Mouse (Mus musculus): Measurements from ENCODE around the gene Cpa5. TPM values are rescaled to one million over a fixed set of nuclear protein-coding genes. Genes with fewer than 3 reads are reported as not detected.

Gene Cpa5
- total and polyA plus RNA-seq, 3 experiments, result not detected

DNA sequence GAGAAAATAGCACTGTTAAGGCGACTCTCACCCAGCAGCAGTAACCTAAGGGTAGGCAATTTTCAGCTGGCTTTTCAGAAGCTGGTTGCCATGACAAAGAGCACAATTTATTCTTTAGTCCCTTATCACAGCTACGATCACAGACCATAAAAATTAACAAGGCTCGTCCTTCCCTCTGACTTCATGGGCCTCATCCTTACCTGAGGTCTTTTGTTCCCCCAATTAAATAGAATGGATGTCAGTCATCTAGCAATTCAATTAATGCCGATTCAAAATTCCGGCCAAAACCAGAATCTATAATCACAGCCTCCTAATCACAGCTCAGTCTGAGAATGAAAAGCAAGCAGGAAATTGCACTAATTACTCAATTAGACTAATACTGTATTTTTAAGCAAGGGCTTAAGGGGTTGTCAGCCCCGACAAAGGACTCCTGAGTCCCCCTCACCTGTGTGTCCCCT lies 43.6 kb downstream of the Cpa5 start:
- Histone ChIP-seq H3K27me3 (replicated peaks) (no peaks in the 10 kb centered on the region), H3K9me3 (replicated peaks; ENCODE audit: low read length) (no peaks in the 10 kb centered on the region), H3K9ac (ENCODE audit: insufficient read depth, low read depth) (no peak overlapping the region), H3K4me3 (replicated peaks in 1 of 3; ENCODE audit: low read depth in 2 of 3, low read length in 2 of 3, poor library complexity in 1 of 3) (no peak overlapping the region), H3K4me2 (ENCODE audit: insufficient read depth, low read depth, poor library complexity, severe bottlenecking) (no peak overlapping the region), H3K27ac (ENCODE audit: insufficient read depth, low read depth) (no peak overlapping the region), H3K36me3 (replicated peaks in 1 of 2; ENCODE audit: control insufficient read depth in 1 of 2, insufficient read depth in 1 of 2, low read length in 1 of 2) (peaks cover 0 to 25% of the 10 kb centered on the region in 2 experiments), H3K79me2 (replicated peaks; ENCODE audit: control insufficient read depth, extremely low read depth, insufficient read depth, poor library complexity, severe bottlenecking) (no peaks in the 10 kb centered on the region), H3K4me1 (ENCODE audit: control insufficient read depth in 1 of 2, insufficient read depth in 2 of 2) (no peaks in the 10 kb centered on the region)
- no peak for TF ChIP-seq CHD2 (IDR thresholded peaks at IDR 0.05; ENCODE audit: low read length)
- no peak for TF ChIP-seq POLR2AphosphoS2 (IDR thresholded peaks at IDR 0.05; ENCODE audit: low read depth, low read length)
- no peak for TF ChIP-seq MAZ (IDR thresholded peaks at IDR 0.05; ENCODE audit: low read depth, low read length)
- no peak for TF ChIP-seq ZKSCAN1 (IDR thresholded peaks at IDR 0.05; ENCODE audit: borderline replicate concordance, low read depth, low read length)
- no peak for TF ChIP-seq RAD21 (IDR thresholded peaks at IDR 0.05; ENCODE audit: low read depth, low read length)
- no peak for TF ChIP-seq GABPA (IDR thresholded peaks at IDR 0.05; ENCODE audit: insufficient replicate concordance, low read depth, low read length)
- no peak for TF ChIP-seq ELF1 (IDR thresholded peaks at IDR 0.05; ENCODE audit: low read depth, low read length)
- TF ChIP-seq TBP (conservative IDR thresholded peaks at IDR 0.05; ENCODE audit: low read depth, low read length), result no peak
- no peak for TF ChIP-seq SIN3A (IDR thresholded peaks at IDR 0.05; ENCODE audit: low read length)
- TF ChIP-seq MAX (IDR thresholded peaks at IDR 0.05; ENCODE audit: low read length), result no peak
- TF ChIP-seq MXI1 (IDR thresholded peaks at IDR 0.05; ENCODE audit: low read depth, low read length), result no peak
- no peak for TF ChIP-seq POLR2A (IDR thresholded peaks at IDR 0.05; ENCODE audit: low read depth, low read length)
- no peak for DNase-seq (ENCODE audit: extremely low read depth)
- in situ Hi-C loops (cut with MboI; ENCODE audit: low pct_ligation_motif_present, low pct_unique_long_range_greater_than_20kb, low sequenced_read_pairs), result no loop called here
- dilution Hi-C loops (cut with MboI; ENCODE audit: extremely low pct_ligation_motif_present, extremely low pct_unique_long_range_greater_than_20kb, low sequenced_read_pairs), result no loop called here

DNA sequence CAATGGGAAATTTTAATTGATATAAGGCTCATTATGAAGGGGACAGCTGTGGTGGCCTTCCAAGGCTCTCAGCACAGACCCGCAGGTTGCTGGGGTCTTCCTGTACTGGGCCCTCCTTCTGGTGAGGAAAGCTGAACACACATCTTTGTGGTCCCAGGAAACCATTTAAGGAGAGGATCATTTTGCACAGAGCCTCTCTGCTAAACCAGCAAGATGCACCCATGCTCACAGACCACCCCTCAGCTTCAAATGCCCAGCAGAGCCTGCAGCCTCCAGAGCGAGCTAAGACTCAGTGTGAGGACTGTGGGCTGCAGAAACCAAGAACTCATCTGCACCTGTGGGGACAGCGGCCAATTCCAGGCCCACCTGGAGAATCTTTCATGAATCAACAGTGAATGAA lies 44.1 kb downstream of the Cpa5 start:
- Histone ChIP-seq H3K9me3 (replicated peaks; ENCODE audit: low read length) (no peaks in the 10 kb centered on the region), H3K4me1 (ENCODE audit: control insufficient read depth in 1 of 2, insufficient read depth in 2 of 2) (no peaks in the 10 kb centered on the region), H3K36me3 (replicated peaks in 1 of 2; ENCODE audit: control insufficient read depth in 1 of 2, insufficient read depth in 1 of 2, low read length in 1 of 2) (peaks cover 0 to 25% of the 10 kb centered on the region in 2 experiments), H3K27me3 (replicated peaks) (no peaks in the 10 kb centered on the region), H3K27ac (ENCODE audit: insufficient read depth, low read depth) (no peak overlapping the region), H3K4me3 (replicated peaks in 1 of 3; ENCODE audit: low read depth in 2 of 3, low read length in 2 of 3, poor library complexity in 1 of 3) (no peak overlapping the region), H3K9ac (ENCODE audit: insufficient read depth, low read depth) (no peak overlapping the region), H3K79me2 (replicated peaks; ENCODE audit: control insufficient read depth, extremely low read depth, insufficient read depth, poor library complexity, severe bottlenecking) (no peaks in the 10 kb centered on the region), H3K4me2 (ENCODE audit: insufficient read depth, low read depth, poor library complexity, severe bottlenecking) (no peak overlapping the region)
- dilution Hi-C loops (cut with MboI; ENCODE audit: extremely low pct_ligation_motif_present, extremely low pct_unique_long_range_greater_than_20kb, low sequenced_read_pairs), result no loop called here
- no peak for TF ChIP-seq CHD2 (IDR thresholded peaks at IDR 0.05; ENCODE audit: low read length)
- no peak for TF ChIP-seq RAD21 (IDR thresholded peaks at IDR 0.05; ENCODE audit: low read depth, low read length)
- no peak for TF ChIP-seq TCF12 (IDR thresholded peaks at IDR 0.05; ENCODE audit: low read depth, low read length)
- no peak for TF ChIP-seq USF2 (conservative IDR thresholded peaks at IDR 0.05; ENCODE audit: low read depth, low read length)
- no peak for TF ChIP-seq CTCF (conservative IDR thresholded peaks at IDR 0.05 in 1 of 2, IDR thresholded peaks at IDR 0.05 in 1 of 2; ENCODE audit: low read depth in 2 of 2, low read length in 2 of 2)
- no peak for TF ChIP-seq CHD1 (IDR thresholded peaks at IDR 0.05; ENCODE audit: low read depth, low read length)
- DNase-seq (ENCODE audit: extremely low read depth), result no peak
- in situ Hi-C loops (cut with MboI; ENCODE audit: low pct_ligation_motif_present, low pct_unique_long_range_greater_than_20kb, low sequenced_read_pairs), result no loop called here
